Mouse (Mus musculus) CH12.LX (cell line): ENCODE results near the gene Zfp830. TPM values are rescaled to one million over a fixed set of nuclear protein-coding genes. Genes with fewer than 3 reads are reported as not detected.

Source experiments
- DNase-seq: peaks from one replicate; pipeline ENCODE4 v3.0.0-alpha.2; 2013; ENCODE audit errors: extremely low read depth
- H3K27ac ChIP-seq: 2 replicates; pipeline ENCODE4 v1.5.1; 2012; ENCODE audit warnings: low read depth, mild to moderate bottlenecking, control low read depth, moderate library complexity; ENCODE audit not compliant: insufficient read depth
- H3K27me3 ChIP-seq: replicated peaks from 2 replicates; pipeline ENCODE3; 2012; ENCODE audit warnings: inconsistent platforms
- H3K36me3 ChIP-seq, 2 experiments: replicated peaks in 1 of 2; 2 replicates each; pipeline versions ENCODE3 to v1.6.1; 2012; ENCODE audit warnings: inconsistent platforms in 1 of 2, low read length in 1 of 2, mild to moderate bottlenecking in 1 of 2, mixed read lengths in 1 of 2, moderate library complexity in 1 of 2; ENCODE audit not compliant: control insufficient read depth in 1 of 2, insufficient read depth in 1 of 2
- H3K4me1 ChIP-seq, 2 experiments: 2 replicates each; pipeline ENCODE4 v1.6.1; 2012; ENCODE audit warnings: inconsistent platforms in 1 of 2, moderate library complexity in 1 of 2; ENCODE audit not compliant: insufficient read depth in 2 of 2, control insufficient read depth in 1 of 2
- H3K4me2 ChIP-seq: 2 replicates; pipeline ENCODE4 v1.6.1; 2012; ENCODE audit warnings: low read depth, mild to moderate bottlenecking, control low read depth; ENCODE audit not compliant: poor library complexity, insufficient read depth, severe bottlenecking
- H3K4me3 ChIP-seq, 3 experiments: fragments of 150-350 bp in 1 of 3; sonication (generic) in 1 of 3; replicated peaks in 1 of 3; 2 replicates each; pipeline versions ENCODE3 to v1.5.1; 2011 to 2012; ENCODE audit warnings: low read depth in 2 of 3, low read length in 2 of 3, mild to moderate bottlenecking in 2 of 3, moderate library complexity in 2 of 3, control low read depth in 1 of 3, improper control_type of control experiment in 1 of 3, inconsistent platforms in 1 of 3, mixed read lengths in 1 of 3; ENCODE audit not compliant: poor library complexity in 1 of 3
- H3K79me2 ChIP-seq: replicated peaks from 2 replicates; pipeline ENCODE4 v1.6.1; 2012; ENCODE audit warnings: mild to moderate bottlenecking, moderate library complexity; ENCODE audit not compliant: control insufficient read depth, poor library complexity, insufficient read depth, severe bottlenecking; ENCODE audit errors: extremely low read depth
- H3K9ac ChIP-seq: 2 replicates; pipeline ENCODE4 v1.6.1; 2012; ENCODE audit warnings: low read depth, mild to moderate bottlenecking, control low read depth, moderate library complexity; ENCODE audit not compliant: insufficient read depth
- H3K9me3 ChIP-seq: replicated peaks from 2 replicates; pipeline ENCODE3; 2012; ENCODE audit warnings: low read length, inconsistent platforms, mixed read lengths
- CTCF ChIP-seq, 2 experiments: IDR thresholded peaks in 1 of 2; conservative IDR thresholded peaks in 1 of 2; 2 replicates each; pipeline ENCODE4 v1.5.1; 2011 to 2012; ENCODE audit warnings: low read depth in 2 of 2, low read length in 2 of 2, improper control_type of control experiment in 1 of 2, inconsistent platforms in 1 of 2, mild to moderate bottlenecking in 1 of 2, moderate library complexity in 1 of 2
- ELF1 ChIP-seq: IDR thresholded peaks from 2 replicates; pipeline ENCODE4 v1.6.1; 2014; ENCODE audit warnings: low read depth, mild to moderate bottlenecking, inconsistent platforms, low read length, improper control_type of control experiment
- HCFC1 ChIP-seq: IDR thresholded peaks from 2 replicates; pipeline ENCODE4 v1.6.1; 2012; ENCODE audit warnings: low read depth, mild to moderate bottlenecking, inconsistent platforms, low read length, improper control_type of control experiment
- MAFK ChIP-seq: IDR thresholded peaks from 2 replicates; pipeline ENCODE4 v1.6.1; 2011; ENCODE audit warnings: low read length, improper control_type of control experiment; ENCODE audit not compliant: insufficient replicate concordance
- MYC ChIP-seq: IDR thresholded peaks from 2 replicates; pipeline ENCODE4 v1.6.1; 2011; ENCODE audit warnings: low read depth, mild to moderate bottlenecking, improper control_type of control experiment, low read length
- POLR2A ChIP-seq: IDR thresholded peaks from 2 replicates; pipeline ENCODE4 v1.6.1; 2011; ENCODE audit warnings: low read depth, mild to moderate bottlenecking, improper control_type of control experiment, low read length
- RAD21 ChIP-seq: IDR thresholded peaks from 2 replicates; pipeline ENCODE4 v1.6.1; 2011; ENCODE audit warnings: low read depth, mild to moderate bottlenecking, low read length, improper control_type of control experiment, moderate library complexity
- USF1 ChIP-seq: IDR thresholded peaks from 2 replicates; pipeline ENCODE4 v1.6.1; 2014; ENCODE audit warnings: low read depth, mild to moderate bottlenecking, inconsistent platforms, low read length, improper control_type of control experiment
- ZMIZ1 ChIP-seq: IDR thresholded peaks from 2 replicates; pipeline ENCODE4 v1.6.1; 2012; ENCODE audit warnings: low read depth, mild to moderate bottlenecking, inconsistent platforms, low read length, improper control_type of control experiment
- ZNF384 ChIP-seq: IDR thresholded peaks from 2 replicates; pipeline ENCODE4 v1.6.1; 2012; ENCODE audit warnings: low read depth, low read length, improper control_type of control experiment, inconsistent platforms
- dilution Hi-C: fragments of 300-500 bp; cut with MboI; formaldehyde crosslinking; loops from 2 replicates; pipeline ENCODE4 v1.14.3; 2020; ENCODE audit warnings: low sequenced_read_pairs; ENCODE audit not compliant: extremely low pct_unique_long_range_greater_than_20kb, extremely low pct_ligation_motif_present
- in situ Hi-C: fragments of 300-500 bp; cut with MboI; formaldehyde crosslinking; loops from 3 replicates; pipeline ENCODE4 v1.14.3; 2019; ENCODE audit warnings: low sequenced_read_pairs, low pct_ligation_motif_present, low pct_unique_long_range_greater_than_20kb, mixed read lengths
- polyA plus RNA-seq: library from polyadenylated mRNA; unstranded; fragments of >175 nt; gene quantifications from 2 replicates; pipeline ENCODE4 v1.2.1, GENCODE M21; 2012; ENCODE audit warnings: low read depth; ENCODE audit not compliant: insufficient read length
- total RNA-seq, 2 experiments: library from RNA; depleted of rRNA; stranded (reverse); fragments of 300-350 nt in 1 of 2; fragments of >200 nt in 1 of 2; gene quantifications; 2 replicates each; pipeline ENCODE4 v1.2.3; 2012 to 2014

Gene Zfp830
- total and polyA plus RNA-seq, 3 experiments, result 29.9 to 38.7 (median 32.4) TPM

- TF ChIP-seq ELF1 (peak; percentile 81), USF1 (no peak), ZNF384 (peak; percentile 39; the same call in 1 of the 2 replicates)
- TF ChIP-seq, all 38 proteins: peak for 21
Observed at GRCm38 (mm10) chr11:82746857-82747366, 17.2 kb upstream of the Zfp830 start (continued).

DNA sequence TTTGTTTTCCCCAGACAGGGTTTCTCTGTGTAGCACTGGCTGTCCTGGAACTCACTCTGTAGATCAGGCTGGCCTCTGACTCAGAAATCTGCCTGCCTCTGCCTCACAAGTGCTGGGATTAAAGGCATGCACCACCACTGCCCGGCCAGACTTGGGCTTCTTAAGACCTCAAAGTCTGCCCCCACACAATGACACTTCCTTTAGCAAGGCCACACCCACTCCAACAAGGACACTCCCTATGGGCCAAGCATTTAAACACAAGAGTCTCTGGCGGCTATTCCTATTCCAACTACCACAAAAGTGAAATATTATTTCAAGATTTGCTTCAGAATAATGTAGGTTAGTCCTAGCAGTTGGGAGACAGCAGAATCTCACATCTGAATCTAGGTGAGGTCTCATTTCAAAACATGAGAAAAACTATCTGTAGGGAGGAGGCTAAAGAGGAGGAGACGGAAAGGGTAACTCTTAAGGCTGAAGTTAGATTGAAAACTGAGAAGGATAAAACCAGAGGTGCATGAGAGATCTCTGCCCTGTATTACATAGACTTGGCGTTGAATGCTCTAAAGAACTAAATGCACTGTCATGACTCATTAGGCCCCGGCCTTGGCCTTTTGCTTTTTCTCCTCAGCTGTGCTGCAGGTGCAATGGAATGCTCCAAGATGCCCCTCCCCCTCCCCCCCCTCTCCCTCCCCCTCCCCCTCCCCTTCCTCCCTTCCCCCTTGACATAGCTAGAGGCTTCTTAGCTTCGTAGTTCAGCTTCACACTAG lies 11.6 kb upstream of the Zfp830 start:
- Histone ChIP-seq H3K27ac (no peak overlapping the region), H3K4me3 (no peak overlapping the region), H3K79me2 (no peaks in the 10 kb centered on the region), H3K4me2 (no peak overlapping the region), H3K36me3 (no peaks in the 10 kb centered on the region), H3K27me3 (no peaks in the 10 kb centered on the region), H3K9ac (no peak overlapping the region), H3K4me1 (peaks cover 0 to 14% of the 10 kb centered on the region in 2 experiments; a peak in 2 of 4 replicates), H3K9me3 (no peaks in the 10 kb centered on the region)
- no peak for DNase-seq
- in situ Hi-C loops, result loop anchor here (25.0 kb wide), 1 partner anchor 435 kb away; the partner anchor contains the start of genes Slfn3 and Slfn4
- dilution Hi-C loops, result no loop called here
- no peak for TF ChIP-seq USF1
- TF ChIP-seq POLR2A, result 0 out of 2 replicates have a peak, but pooled peaks have one; percentile 18

DNA sequence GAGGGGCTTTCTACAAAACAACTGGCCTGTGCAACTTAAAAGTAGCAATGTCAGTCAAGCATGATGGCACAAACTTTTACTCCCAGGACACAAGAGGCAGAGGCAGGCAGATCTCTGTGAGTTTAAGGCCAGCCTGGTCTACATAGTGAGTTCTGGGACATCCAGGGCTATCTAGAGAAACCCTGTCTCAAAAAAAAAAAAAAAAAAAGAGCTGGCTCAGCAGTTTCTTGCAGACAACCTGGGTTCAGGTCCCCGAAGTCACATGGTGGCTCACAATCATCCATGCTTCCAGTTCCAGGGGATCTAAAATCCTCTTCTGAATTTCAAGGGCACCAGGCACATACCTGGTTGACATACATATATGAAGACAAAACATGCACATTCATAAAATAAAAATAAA lies 8.2 kb upstream of the Zfp830 start:
- Histone ChIP-seq H3K79me2 (no peaks in the 10 kb centered on the region), H3K4me1 (peaks cover 0 to 12% of the 10 kb centered on the region in 2 experiments; a peak in 2 of 4 replicates), H3K9me3 (no peaks in the 10 kb centered on the region), H3K27me3 (no peaks in the 10 kb centered on the region), H3K4me2 (no peak overlapping the region), H3K4me3 (no peak overlapping the region), H3K9ac (no peak overlapping the region), H3K27ac (no peak overlapping the region), H3K36me3 (no peaks in the 10 kb centered on the region)
- dilution Hi-C loops (no loop called here), in situ Hi-C loops (loop anchor here (25.0 kb wide), 1 partner anchor 431 kb away; the partner anchor contains the start of genes Slfn3 and Slfn4)
- no peak for DNase-seq
- TF ChIP-seq MAFK (peak; percentile 90), HCFC1 (no peak)

DNA sequence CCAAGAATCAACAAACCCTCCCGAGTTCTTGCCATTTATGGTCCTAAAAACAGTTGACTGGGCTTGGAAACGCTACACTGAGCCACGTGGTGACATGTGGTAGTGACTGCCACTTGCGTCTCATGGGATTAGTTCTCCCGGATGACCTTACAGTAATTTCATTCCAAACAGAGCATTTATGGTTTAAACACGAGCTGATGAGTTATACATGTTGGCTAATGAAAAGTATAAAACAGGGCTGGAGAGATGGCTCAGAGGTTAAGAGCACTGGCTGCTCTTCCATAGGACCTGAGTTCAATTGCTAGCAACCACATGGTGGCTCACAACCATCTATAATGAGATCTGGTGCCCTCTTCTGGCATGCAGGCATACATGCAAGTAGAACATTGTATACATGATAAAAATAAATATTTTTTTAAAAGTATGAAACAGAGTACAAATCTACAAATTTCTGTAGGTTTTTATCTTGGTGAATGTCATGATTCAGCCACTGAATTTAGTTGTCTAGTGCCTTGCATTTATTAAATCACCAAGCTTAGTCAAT lies 1.8 kb upstream of the Zfp830 start:
- H3K4me1 ChIP-seq, result peaks cover 0 to 28% of the 10 kb centered on the region in 2 experiments; a peak in 2 of 4 replicates
- TF ChIP-seq RAD21, result peak; percentile 14
- TF ChIP-seq MYC, result no peak
- no peak for TF ChIP-seq ZMIZ1
- TF ChIP-seq HCFC1, result no peak
- TF ChIP-seq CTCF (conservative IDR thresholded peaks at IDR 0.05 in 1 of 2, IDR thresholded peaks at IDR 0.05 in 1 of 2; ENCODE audit: low read depth in 2 of 2, low read length in 2 of 2), result peak; percentile 16 to 64; a peak in 3 of 4 replicates
- in situ Hi-C loops (loop anchor here (25.0 kb wide), 1 partner anchor 425 kb away; the partner anchor contains the start of genes Slfn3 and Slfn4), dilution Hi-C loops (no loop called here)
- H3K27ac ChIP-seq, result no peak overlapping the region
- peaks cover 29% of the 10 kb centered on the region for H3K79me2 ChIP-seq
- peaks cover 6% of the 10 kb centered on the region for H3K9me3 ChIP-seq
- no peak for DNase-seq
- H3K4me3 ChIP-seq, result no peak overlapping the region
- no peak overlapping the region for H3K4me2 ChIP-seq
- no peaks in the 10 kb centered on the region for H3K27me3 ChIP-seq
- no peak overlapping the region for H3K9ac ChIP-seq
- peaks cover 0 to 10% of the 10 kb centered on the region in 2 experiments for H3K36me3 ChIP-seq
